Mouse (Mus musculus): ENCODE data around the gene Metap2. TPM values are rescaled to one million over a fixed set of nuclear protein-coding genes. Genes with fewer than 3 reads are reported as not detected.
A peak's percentile ranks its signal among the peaks of the same experiment; 100 is the strongest.

The Metap2 gene
- total RNA-seq (2021), result 100 to 1,000 TPM; 217 to 253 TPM
- long read RNA-seq, experiment 1, full-length matches to known transcripts, result 191 of 214 reads
- long read RNA-seq, experiment 1, partial matches to known transcripts, result 3 of 214 reads
- long read RNA-seq, experiment 1, other reads (novel, unspliced or antisense), result 20 of 214 reads
- long read RNA-seq, experiment 2, full-length matches to known transcripts, result 320 of 375 reads
- long read RNA-seq, experiment 2, partial matches to known transcripts, result 17 of 375 reads
- long read RNA-seq, experiment 2, other reads (novel, unspliced or antisense), result 38 of 375 reads

GRCm38 (mm10) chr10:93897043-93897646, at the start of gene Metap2:
Gene Metap2, minus strand, starts transcription at chr10:93897093.
- no peak for DNase-seq (ENCODE audit: low spot score in 2 of 2)

GRCm38 (mm10) chr10:93945843-93946499, 49.1 kb upstream of the Metap2 start:
- DNase-seq (ENCODE audit: low spot score in 2 of 2), result no peak

- no peak for DNase-seq (ENCODE audit: low spot score in 2 of 2)
These were observed 48.5 kb upstream of the Metap2 start for GRCm38 (mm10) chr10:93945364-93945763.

- peak in 1 of 2 experiments; percentile 31 for DNase-seq (ENCODE audit: low spot score in 2 of 2)
These were observed 47.3 kb upstream of the Metap2 start for GRCm38 (mm10) chr10:93944241-93944640.

DNA sequence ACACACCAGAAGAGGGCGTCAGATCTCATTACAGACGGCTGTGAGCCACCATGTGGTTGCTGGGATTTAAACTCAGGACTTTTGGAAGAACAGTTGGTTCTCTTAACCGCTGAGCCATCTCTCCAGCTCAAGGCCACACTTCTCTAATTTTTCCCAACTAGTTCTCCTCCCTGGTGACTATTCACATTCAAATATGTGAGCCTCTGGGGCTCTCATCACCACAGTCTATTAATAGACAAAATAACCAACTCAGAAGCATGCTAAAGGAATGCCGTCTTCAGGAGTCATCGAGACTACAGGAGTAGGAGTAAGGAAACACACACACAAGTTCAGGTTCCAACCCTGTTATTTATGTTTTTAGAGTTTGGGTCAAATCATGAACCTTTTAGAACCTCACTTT, 43.4 kb upstream of the Metap2 start:
- no peak for DNase-seq (ENCODE audit: low spot score in 2 of 2)

GRCm38 (mm10) chr10:93939676-93940075, 42.8 kb upstream of the Metap2 start:
- no peak for DNase-seq (ENCODE audit: low spot score in 2 of 2)

GRCm38 (mm10) chr10:93938844-93939271, 42.0 kb upstream of the Metap2 start:
- no peak for DNase-seq (ENCODE audit: low spot score in 2 of 2)

DNA sequence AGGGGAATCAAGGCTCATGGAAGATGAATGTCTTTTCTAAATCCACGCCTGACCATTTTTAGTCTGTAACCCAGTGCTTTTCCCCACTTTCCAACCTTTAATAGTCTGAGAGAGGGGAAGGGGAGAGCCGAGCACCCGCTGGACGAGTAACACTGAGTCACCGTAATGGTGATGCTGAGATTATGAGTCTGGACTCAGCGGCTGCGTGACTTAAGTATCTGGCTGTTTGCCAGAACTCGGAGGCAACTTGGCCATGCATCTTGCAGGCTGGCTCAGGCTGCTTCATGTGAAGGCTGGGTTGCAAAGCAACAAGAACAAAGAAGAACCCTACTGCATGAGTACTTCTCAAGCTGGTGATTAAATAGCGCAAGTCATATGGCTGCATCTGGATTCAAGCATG, 37.1 kb upstream of the Metap2 start:
- DNase-seq (ENCODE audit: low spot score in 2 of 2), result no peak

DNA sequence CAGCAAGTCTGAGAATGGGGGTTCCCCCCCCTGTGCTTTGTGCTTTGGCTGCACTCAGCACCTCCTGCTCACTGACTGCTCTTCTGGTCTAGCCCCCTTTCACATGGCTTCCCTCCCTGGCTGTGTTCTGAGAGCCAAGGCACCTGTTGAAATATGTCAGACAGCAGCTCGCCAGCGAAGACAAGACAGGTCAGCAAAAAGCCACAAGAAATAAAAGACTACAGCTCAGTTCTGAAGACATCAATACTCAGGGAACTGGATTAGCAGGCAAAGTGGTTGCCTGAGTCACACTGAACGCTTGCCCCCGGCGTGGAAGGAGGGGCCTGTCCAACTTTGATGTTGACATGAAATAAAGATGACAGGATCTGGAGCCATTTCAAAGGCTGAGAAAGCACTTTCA, 36.0 kb upstream of the Metap2 start:
- DNase-seq (ENCODE audit: low spot score in 2 of 2), result peak in 1 of 2 experiments; percentile 30

- no peak for DNase-seq (ENCODE audit: low spot score in 2 of 2)
These were observed 35.1 kb upstream of the Metap2 start for GRCm38 (mm10) chr10:93932020-93932419.

DNA sequence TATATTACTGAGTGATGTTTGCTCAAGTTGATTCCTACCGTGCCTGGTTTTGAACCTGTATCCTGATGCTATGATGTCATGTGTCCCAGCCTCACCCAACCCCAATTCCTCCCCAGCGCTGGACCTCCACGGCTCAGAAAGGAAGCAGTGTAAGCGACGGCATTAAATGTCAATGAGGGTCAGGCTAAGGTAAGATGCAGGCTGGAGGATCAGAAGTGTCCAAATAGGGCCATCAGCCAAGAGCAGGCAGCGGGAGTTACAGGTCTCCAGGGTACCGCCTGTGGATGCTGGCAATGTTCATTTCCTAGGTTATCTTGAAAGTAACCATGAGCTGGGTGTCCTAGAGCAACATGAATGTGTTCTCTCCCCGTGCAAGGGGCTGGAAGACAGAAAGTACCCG, 34.5 kb upstream of the Metap2 start:
- DNase-seq (ENCODE audit: low spot score in 2 of 2), result no peak

GRCm38 (mm10) chr10:93930236-93930824, 33.4 kb upstream of the Metap2 start:
- no peak for DNase-seq (ENCODE audit: low spot score in 2 of 2)

DNA sequence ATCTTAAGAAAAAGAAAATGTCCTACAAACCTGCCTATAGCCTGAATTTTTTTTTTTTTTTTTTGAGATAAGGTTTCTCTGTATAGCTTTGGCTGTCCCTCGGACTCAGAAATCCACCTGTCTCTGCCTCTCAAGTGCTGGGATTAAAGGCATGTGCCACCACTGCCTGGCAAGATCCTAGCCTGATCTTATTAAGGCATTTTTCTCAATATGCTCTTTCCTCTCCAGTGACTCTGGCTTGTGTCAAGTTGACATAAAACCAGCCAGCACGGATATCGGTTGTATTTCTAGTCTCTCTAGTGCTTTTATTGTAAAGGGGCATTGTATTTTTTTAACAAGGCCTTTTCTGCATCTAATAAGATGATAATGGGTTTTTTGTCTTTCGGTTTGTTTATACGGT, 27.8 kb upstream of the Metap2 start:
- no peak for DNase-seq (ENCODE audit: low spot score in 2 of 2)

GRCm38 (mm10) chr10:93921160-93921559, 24.3 kb upstream of the Metap2 start:
- no peak for DNase-seq (ENCODE audit: low spot score in 2 of 2)

DNA sequence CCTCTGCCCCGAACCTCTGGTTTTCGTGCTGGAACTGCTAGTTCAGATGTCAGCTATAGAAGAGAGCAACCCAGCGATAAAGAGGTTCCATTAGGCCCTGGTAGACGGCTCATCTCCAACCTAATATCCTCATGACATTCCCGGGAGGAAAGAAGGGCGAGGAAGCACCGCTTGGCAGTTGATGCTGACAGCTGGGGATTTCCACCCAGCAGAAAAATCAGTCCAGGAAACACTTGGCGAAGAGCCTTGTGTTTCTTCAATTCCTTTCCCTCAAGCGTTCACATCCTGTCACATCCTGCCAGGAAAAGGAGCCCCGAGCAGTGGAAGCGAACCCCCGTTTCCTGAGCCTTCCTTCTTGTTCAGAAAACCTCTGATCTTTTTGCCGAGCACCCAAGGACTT, 22.3 kb upstream of the Metap2 start:
- DNase-seq (ENCODE audit: low spot score in 2 of 2), result no peak

GRCm38 (mm10) chr10:93918701-93919100, 21.8 kb upstream of the Metap2 start:
- no peak for DNase-seq (ENCODE audit: low spot score in 2 of 2)

DNA sequence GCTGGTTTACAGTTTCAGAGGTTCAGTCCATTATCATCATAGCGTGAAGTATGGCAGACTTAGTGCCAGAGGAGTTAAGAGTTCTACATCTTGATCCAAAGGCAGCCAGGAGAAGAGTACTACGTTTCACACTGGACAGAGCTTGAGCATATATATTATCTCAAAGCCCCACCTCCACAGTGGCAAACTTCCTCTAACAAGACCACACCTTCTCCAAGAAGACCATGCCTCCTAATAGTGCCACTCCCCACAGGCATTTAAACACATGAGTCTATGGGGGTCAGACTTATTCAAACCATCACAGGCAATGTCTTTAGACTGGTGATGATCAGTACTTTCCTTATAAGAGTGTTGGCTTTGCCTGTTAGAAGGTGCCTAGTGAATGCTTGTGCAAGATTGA, 21.2 kb upstream of the Metap2 start:
- DNase-seq (ENCODE audit: low spot score in 2 of 2), result no peak

GRCm38 (mm10) chr10:93916778-93917177, 19.9 kb upstream of the Metap2 start:
- no peak for DNase-seq (ENCODE audit: low spot score in 2 of 2)

DNA sequence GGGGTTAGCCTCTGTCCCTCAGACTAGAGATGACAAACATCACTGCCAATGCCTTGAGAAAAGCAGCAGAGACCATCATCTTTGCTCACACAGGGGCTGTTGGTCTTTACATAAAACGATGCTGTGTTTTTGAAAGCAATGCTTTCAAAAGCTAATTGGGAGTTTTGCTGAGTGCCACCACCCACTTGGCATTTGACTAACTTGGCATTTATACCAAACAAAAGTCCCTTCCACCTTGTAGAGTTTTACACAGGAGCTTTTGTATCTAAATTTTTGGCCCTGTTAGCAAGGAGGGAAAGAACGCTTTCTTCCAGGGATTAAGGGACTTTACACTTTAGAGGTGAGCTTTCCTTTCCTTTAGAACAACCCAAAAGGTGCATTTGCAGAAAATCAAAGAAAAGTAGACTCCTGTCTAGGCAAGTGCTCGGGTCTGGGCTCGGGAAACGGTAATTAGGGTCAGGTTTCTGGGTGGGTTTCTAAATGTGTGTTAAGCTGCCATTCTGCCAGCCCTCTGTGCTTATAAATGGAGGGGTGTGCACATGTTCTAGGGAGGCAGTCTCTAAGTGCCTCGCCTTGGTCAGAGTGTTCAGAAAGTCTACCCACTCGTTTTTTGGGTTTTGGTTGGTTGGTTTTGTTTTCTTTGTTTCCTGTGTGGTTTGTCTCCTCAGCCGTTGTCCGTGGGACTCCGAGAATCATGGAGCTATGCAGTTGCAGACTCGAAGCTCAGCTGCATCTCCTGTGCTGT, 18.8 kb upstream of the Metap2 start:
- DNase-seq (ENCODE audit: low spot score in 2 of 2), result no peak

DNA sequence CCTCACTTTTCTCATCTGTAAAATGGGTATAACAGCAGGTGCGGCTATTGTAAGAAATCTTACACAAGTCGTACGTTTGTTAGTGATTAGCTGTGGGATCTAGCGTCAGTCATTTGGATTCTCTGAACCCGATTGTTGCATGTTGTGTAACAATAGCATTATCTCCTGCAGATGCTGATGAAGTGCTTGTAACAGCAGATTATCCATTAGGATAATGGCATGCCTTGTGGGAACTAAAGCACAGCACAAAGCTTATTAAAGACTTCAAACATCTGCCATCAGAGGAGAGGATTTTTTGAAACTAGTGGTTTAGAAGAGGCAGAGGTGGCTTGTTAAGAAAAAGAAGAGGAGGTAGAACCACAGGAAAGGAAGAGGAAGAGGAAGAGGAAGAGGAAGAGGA, 16.6 kb upstream of the Metap2 start:
- no peak for DNase-seq (ENCODE audit: low spot score in 2 of 2)

DNA sequence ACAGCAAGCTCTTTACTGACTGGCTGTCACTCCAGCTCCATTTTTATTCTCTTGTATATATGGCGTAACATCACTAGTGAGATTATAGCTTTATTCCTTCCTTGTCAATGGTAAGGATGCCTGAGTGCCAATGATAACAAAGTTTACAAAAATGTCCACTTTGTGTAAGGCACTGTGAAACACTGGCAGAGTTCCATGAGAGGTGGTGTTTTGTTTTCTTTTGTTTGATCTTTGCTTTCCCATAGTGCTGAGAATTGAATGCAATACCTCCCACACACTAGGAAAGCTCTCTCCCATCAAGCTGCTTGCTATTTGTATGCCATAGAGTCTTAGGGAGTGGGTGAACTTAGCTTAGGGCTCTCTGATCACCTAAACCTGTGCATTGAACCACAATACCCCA, 16.0 kb upstream of the Metap2 start:
- no peak for DNase-seq (ENCODE audit: low spot score in 2 of 2)

Measured in adrenal gland, postnatal 4 days (tissue).